Mouse (Mus musculus) erythroid progenitor cell, adult 5-6 weeks (primary cell): ENCODE results near the gene Cyp2t4. TPM values are rescaled to one million over a fixed set of nuclear protein-coding genes. Genes with fewer than 3 reads are reported as not detected.

Source experiments
- ATAC-seq: replicated peaks from 2 replicates; pipeline ENCODE4 v1.8.0; 2016; ENCODE audit warnings: moderate number of reproducible peaks, mild to moderate bottlenecking, moderate TSS enrichment, inconsistent platforms; ENCODE audit not compliant: poor library complexity, low FRiP score, severe bottlenecking
- total RNA-seq, 2 experiments: library from RNA; stranded (forward) in 1 of 2; stranded (reverse) in 1 of 2; fragments of 150-400 nt in 1 of 2; fragments of 186-747, 209-891 nt in 1 of 2; gene quantifications; 2 replicates each; pipeline versions ENCODE4 v1.2.3 to v1.2.4; 2015 to 2017; ENCODE audit warnings: low replicate concordance in 2 of 2

Cyp2t4 gene
- total RNA-seq, 2 experiments from 2014 or later = not detected

DNA sequence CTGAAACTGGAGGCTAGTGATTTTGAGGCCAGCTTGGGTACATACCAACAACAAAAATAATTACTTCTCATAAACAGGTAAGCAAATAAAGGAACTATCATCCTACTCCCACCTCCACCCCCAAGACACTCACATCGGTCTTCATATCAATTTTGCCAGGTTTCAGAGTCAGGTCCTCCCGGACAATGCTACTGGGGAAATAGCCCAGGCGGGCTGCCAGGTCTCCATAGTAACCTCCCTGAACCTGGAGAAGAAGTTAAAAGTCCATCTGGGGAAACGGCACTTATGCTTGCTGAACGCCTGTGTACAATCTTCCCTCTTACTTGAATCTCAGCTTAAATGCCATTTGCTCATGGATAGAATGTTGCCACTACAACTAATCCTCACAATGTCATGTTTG lies 26.5 kb downstream of the Cyp2t4 start:
- ATAC-seq = no peak

DNA sequence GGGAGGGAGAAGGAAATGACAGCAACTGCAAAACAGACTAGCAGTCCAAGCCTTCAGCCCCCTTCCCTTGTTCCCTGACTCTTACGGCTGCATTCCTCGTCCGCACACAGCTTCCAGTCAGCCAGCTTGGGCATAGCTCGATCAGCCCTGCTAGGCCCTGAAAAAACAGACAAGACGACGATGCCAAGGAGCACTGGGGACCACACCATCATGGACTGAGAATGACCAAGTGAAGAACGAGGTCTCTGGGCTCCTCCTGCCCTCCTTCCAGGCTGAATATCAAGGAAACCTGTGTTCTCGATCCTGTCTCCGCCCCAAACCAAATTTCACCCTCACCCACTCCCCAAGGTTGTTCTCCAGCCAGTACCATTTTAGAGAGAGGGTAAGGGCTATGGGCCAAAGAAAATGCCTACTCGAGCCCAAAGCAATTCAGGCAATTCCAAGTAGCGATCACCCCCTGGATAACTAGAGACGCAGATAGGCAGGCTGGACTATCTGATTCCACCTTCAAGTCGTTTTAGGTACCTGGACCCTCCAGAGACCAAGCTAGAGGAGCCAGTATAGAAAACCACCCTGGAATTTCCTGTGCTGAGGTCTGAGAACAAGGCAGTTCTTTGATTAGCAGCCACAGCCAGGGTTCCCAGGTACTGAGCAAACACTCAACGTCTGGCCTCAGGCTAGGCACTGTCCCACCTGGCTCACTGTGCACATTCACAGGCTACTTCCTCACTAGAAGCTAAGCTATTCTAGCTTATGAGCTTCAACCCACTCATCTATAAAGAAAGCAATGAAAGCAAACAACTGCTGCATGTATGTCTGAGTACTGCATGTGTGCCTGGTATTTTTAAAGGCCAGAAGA lies 27.6 kb downstream of the Cyp2t4 start, which contains the start of the genes Gm21983 and Mia:
Gm21983 (minus strand) TSS at position 250 of the 859 bp plus-strand sequence.
Mia (minus strand) TSS at position 321 of the 859 bp plus-strand sequence.
- ATAC-seq = no peak

DNA sequence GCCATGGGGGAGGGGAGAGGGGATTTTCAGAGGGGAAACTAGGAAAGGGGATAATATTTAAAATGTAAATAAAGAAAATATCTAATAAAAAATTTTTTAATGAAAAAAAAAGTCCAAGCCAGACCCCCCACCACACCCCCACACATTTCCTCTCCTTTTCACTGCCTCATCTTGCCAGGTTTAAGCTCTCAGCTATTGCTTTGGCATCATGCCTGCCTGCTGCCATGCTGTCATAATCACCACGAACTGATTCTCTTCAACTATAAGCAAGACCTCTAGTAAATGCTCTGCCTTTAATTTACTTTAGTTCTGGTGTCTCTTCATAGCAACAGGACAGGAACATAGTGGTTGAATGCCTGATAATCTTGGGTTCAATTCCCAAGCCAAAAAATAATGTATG lies 29.0 kb downstream of the Cyp2t4 start:
- no peak for ATAC-seq

DNA sequence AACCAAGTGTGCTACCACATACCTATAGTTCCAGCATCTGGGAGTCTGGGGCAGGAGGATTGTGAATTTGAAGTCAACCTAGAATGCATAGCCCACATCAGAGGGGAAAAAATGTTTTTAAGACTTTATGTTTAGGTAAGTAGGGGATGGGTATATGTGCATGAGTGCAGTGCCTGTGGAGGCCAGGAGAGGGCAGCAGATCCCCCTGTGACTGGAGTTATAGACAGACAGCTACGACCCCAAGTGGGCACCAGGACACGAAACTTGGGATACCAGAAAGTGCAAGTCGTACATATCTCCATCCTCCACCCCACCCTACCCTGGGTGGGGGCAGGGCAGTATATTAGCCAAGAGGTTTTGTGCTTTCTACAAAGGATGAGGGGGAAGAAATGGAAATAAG lies 31.4 kb downstream of the Cyp2t4 start:
- peak; percentile 61 for ATAC-seq

DNA sequence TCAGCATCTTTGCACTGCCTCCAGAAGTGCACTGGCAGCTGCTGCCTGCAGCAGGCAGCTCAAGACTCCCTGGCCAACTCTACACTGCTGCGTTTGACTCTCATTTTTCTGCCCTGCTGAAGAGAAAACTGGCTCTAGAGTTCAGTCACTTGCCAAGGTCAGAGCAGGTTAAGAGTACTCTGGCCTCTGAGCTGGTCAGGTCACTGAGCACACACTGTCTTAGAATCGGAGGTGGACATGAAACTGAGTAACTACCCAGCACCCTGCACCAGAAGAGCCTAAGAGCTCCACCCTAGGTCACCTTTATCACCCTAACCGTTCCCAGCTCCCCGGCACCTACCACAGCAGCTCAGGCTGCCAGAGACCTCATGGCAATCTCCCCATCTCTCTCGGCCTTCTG lies 32.5 kb downstream of the Cyp2t4 start:
- no peak for ATAC-seq

DNA sequence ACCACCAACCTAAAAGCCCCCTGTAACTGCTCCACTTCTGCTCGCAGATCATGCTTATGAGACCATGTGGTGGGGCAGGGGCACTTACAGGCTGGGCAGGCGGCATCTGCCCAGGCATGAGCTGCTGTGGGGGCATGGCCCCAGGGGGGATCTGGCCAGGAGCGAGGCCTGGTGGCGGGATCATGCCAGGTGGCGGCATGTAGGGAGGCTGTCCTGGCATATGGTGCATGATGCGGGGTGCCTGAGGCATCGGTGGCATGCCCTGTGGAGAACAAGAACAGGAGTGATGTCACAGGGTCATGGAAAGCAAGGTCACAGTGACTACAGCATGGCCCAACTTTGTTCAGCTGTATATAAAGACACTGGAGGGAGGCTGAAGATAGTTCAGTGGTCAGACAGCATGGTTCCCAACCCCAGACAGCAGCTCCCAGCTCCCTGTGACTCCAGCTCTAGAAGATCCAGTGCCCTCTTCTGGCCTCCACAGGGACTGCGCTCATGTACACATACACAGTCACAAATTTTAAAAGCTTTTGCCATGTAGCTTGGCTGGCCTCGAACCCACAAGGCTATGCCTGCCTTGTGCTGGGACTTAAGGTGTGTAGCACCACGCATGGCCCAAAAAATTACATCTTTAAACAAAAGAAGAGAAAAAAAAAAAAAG lies 35.9 kb downstream of the Cyp2t4 start:
- no peak for ATAC-seq

DNA sequence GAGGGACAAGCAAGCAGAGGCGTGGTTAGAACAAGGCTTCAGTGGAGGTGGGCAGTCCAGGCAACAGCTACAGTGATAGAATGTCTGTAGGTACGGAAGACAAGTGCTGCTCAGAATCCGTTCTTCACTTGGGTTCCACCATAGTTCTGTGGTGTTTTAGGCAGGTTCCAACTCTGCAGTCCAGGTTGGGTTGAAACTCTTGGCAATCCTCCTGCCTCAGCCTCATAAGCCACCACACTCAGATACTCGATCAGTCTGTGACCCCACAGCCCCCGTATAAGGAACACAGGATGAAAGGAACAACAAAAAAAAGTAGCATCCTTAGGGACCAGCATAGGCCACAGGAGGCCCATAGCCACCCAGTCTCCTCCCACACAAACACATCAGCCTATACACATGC lies 38.9 kb downstream of the Cyp2t4 start:
- no peak for ATAC-seq

DNA sequence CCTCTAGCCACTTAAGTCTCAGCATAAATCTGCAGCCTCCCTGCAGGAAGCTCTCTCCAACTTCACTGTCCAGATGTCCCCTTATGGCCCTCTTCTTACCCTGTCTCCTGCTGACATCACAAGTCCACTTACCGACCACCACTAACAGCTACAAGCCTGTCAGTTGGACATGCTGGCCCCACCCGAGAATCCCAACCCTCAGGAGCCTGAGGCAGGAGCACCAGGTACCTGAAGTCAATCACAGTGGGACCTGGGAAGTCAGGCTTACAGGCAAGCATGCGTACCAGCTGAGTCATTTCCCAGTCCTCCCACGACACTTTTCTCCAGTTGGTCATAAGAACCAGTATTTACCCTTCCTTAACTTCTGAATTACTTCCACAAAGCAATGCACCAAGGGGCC lies 40.2 kb downstream of the Cyp2t4 start:
- no peak for ATAC-seq

DNA sequence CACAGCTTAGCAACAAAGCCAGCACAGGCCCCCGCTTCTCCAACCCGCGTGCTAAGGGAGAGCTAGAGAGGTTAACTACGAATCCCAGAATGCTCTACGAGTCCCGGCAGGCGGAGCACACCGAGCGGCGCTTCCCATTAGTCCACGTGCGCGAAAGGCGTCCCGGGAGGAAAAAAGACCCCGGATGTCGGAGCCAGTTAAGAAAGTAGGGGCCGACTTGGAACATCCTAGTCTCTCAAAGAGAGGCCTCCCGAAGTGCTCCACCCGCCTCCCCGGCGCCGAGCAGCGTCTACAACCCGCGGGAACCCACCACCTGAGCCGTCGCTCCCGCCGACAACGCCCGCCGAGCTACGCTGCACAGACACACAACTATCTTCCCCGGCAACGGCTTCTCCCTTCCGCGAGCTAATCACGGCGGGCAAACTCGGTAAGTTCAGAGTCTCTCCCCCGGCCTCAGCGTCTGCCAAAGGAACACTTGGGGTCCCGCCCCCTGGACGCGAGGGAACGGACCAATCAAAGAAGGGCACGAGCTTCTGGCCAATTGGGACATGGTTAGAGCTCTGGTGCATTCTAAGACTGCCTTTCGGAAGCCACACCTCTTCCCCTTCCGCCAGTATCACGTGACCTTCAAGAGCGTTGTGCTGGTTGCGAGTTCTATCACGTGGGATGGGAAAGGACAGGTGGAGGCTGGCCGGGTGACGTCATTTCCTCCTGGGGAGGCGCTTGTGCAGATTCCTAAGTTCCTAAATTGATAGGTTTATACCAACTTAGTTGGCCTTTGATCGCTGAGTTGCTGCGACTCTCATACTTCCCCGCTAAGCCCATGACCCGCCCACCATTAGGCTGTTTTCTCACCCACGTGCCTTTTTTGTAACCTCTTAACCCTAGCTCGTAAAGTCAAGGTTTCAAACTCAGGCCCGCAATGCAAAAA lies 42.4 kb downstream of the Cyp2t4 start, which contains the start of the genes BC024978 and Snrpa:
BC024978 (plus strand) TSS at position 101 of the 931 bp plus-strand sequence.
Snrpa (minus strand) TSS at position 591 of the 931 bp plus-strand sequence.
- ATAC-seq = peak; percentile 96

DNA sequence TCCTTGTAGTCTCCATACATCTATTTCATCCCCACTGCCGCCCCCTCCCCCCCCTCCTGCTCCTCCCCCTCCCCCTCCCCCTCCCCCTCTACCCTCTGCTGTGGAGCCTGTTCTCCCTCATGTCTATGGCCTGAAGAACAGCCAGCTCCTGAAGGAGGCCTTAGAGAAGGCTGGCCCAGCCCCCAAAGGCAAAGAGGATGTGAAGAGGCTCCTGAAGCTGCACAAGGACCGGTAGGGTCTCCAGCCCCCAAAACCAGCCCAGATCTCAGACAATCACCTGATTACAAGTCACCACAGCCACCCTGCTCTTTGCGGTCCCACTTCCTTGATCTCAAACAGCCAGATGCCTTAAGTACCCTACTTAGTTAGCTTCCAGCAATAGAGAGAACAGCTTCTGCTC lies 43.6 kb downstream of the Cyp2t4 start:
- no peak for ATAC-seq

DNA sequence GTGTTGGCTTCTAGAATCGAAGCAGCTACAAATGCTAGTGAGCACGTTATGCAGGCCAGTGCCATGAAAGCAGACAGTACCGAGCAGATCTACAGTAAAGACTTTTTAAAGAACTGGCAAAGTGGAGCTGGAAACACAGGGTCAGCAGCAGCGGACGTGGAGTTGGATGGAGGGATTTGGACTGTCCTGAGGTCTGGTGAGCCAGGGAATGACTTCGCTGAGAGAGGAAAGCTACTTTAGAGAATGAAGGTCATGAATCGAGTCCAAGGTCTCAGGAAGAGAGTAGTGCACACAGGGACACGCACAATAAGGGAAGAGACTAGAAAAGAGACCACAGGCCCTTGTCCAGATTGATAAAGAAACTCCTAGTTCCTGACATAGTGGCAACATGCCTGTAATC lies 44.1 kb downstream of the Cyp2t4 start:
- ATAC-seq = no peak

DNA sequence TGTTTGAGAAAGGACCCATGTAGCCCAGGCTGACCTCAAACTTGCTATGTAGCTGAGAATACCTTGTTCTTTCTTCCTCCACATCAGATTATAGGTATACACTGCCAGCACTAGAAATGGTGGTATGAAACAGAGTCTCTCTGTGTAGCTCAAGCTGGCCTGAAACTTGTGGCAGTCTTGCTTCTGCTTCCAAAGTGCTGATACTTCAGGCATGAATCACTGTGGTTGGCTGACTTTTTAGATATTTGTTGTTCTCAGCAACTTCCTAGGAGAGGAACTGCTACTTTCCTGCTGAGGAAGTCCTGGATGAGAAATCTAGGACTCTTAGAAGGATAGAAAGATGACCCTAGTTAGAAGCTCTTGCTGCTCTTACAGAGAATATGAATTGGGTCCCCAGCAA lies 44.8 kb downstream of the Cyp2t4 start:
- ATAC-seq = no peak

DNA sequence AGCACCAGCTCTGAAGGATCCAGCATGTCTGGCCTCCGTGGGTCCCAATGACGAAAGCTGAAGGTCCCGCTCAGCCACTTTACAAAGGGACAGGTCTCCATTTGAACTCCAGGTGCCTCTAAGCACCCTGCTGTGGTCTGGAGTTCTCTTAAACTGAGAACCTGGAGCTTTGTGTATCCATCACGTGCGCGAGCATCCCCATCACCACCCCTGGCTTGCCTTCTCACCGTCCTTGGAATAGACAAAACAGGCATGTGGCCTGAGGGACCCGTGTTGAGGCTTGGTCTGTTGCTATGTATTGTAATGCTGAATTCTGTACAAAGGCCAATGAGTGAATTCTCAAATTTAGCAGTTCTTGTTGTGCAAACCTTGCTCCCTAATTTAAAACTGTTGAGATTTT lies 45.3 kb downstream of the Cyp2t4 start:
- ATAC-seq = no peak

DNA sequence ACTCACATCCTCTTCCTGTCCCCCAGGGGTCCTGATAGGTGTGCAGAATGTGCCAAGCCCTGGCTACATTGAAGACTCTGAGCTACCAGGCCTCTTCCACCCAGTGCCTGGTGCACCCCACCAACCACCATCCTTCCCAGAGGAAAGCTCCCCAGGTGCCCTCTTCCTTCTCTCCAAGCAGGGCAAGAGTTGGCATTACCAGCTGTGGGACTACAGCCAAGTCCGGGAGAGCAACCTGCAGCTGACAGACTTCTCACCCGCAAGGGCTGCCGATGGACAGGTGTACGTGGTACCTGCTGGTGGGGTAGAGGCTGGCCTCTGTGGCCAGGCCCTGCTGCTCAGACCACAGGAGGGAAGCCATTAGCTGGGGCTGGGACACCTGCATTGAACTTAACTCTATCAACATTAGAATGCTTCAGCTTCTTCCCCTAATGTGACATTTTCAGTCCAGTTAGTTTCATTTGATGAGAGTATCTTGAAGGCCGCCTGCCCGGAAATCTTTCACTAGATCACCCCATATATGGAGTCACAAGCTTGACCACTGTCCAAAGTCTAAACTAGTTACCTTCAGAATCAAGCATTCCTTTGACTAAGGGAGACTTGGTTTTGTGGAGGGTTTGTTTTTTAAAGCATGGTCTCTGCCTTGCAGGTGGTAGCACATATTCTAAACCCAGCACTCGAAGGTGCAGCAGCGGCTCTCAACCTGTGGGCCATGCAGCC lies 50.4 kb downstream of the Cyp2t4 start:
- no peak for ATAC-seq

Other genes starting within 250 kb of the Cyp2t4 start
- not detected in 2 replicates for gene Cyp2a22, start 214.3 kb upstream of the Cyp2t4 start, total RNA-seq (2015; ENCODE audit: low replicate concordance)
- gene Cyp2a22, start 214.3 kb upstream of the Cyp2t4 start, total RNA-seq (2017; ENCODE audit: low replicate concordance) = 0.39 TPM in 1 of 2 replicates, not detected in the other
- not detected in 2 replicates for gene Cyp2a12, start 124.6 kb upstream of the Cyp2t4 start, total RNA-seq (2015; ENCODE audit: low replicate concordance)
- gene Cyp2a12, start 124.6 kb upstream of the Cyp2t4 start, total RNA-seq (2017; ENCODE audit: low replicate concordance) = not detected in 2 replicates
- not detected in 2 replicates for gene Cyp2f2, start 33.8 kb upstream of the Cyp2t4 start, total RNA-seq (2015; ENCODE audit: low replicate concordance)
- not detected in 2 replicates for gene Cyp2f2, start 33.8 kb upstream of the Cyp2t4 start, total RNA-seq (2017; ENCODE audit: low replicate concordance)
- gene Egln2, start 13.1 kb downstream of the Cyp2t4 start, total RNA-seq (2015; ENCODE audit: low replicate concordance) = 13.0 and 13.4 TPM in 2 replicates
- gene Egln2, start 13.1 kb downstream of the Cyp2t4 start, total RNA-seq (2017; ENCODE audit: low replicate concordance) = 4.9 and 9.6 TPM in 2 replicates
- 3.2 and 9.2 TPM in 2 replicates for gene Rab4b, start 25.2 kb downstream of the Cyp2t4 start, total RNA-seq (2015; ENCODE audit: low replicate concordance)
- gene Rab4b, start 25.2 kb downstream of the Cyp2t4 start, total RNA-seq (2017; ENCODE audit: low replicate concordance) = 3.2 and 9.8 TPM in 2 replicates
- gene Gm21983, start 27.4 kb downstream of the Cyp2t4 start, total RNA-seq (2015; ENCODE audit: low replicate concordance) = not detected in 2 replicates
- not detected in 2 replicates for gene Gm21983, start 27.4 kb downstream of the Cyp2t4 start, total RNA-seq (2017; ENCODE audit: low replicate concordance)
- gene Mia, start 27.4 kb downstream of the Cyp2t4 start, total RNA-seq (2015; ENCODE audit: low replicate concordance) = not detected in 2 replicates
- not detected in 2 replicates for gene Mia, start 27.4 kb downstream of the Cyp2t4 start, total RNA-seq (2017; ENCODE audit: low replicate concordance)
- 0.84 and 9.4 TPM in 2 replicates for gene BC024978, start 42.1 kb downstream of the Cyp2t4 start, total RNA-seq (2015; ENCODE audit: low replicate concordance)
- not detected in 2 replicates for gene BC024978, start 42.1 kb downstream of the Cyp2t4 start, total RNA-seq (2017; ENCODE audit: low replicate concordance)
- gene Snrpa, start 42.6 kb downstream of the Cyp2t4 start, total RNA-seq (2015; ENCODE audit: low replicate concordance) = 41.1 and 41.9 TPM in 2 replicates
- 7.8 and 14.8 TPM in 2 replicates for gene Snrpa, start 42.6 kb downstream of the Cyp2t4 start, total RNA-seq (2017; ENCODE audit: low replicate concordance)
- 1.8 and 4.2 TPM in 2 replicates for gene Itpkc, start 74.9 kb downstream of the Cyp2t4 start, total RNA-seq (2015; ENCODE audit: low replicate concordance)
- 0.39 and 5.4 TPM in 2 replicates for gene Itpkc, start 74.9 kb downstream of the Cyp2t4 start, total RNA-seq (2017; ENCODE audit: low replicate concordance)
- gene Coq8b, start 79.3 kb downstream of the Cyp2t4 start, total RNA-seq (2015; ENCODE audit: low replicate concordance) = 2.9 TPM in 1 of 2 replicates, not detected in the other
- gene Coq8b, start 79.3 kb downstream of the Cyp2t4 start, total RNA-seq (2017; ENCODE audit: low replicate concordance) = 7.7 TPM in 1 of 2 replicates, not detected in the other
- 0.72 TPM in 1 of 2 replicates, not detected in the other for gene Numbl, start 104.7 kb downstream of the Cyp2t4 start, total RNA-seq (2015; ENCODE audit: low replicate concordance)
- gene Numbl, start 104.7 kb downstream of the Cyp2t4 start, total RNA-seq (2017; ENCODE audit: low replicate concordance) = under 0.01 and 2.0 TPM in 2 replicates
- gene Ltbp4, start 184.0 kb downstream of the Cyp2t4 start, total RNA-seq (2015; ENCODE audit: low replicate concordance) = not detected in 2 replicates
- gene Ltbp4, start 184.0 kb downstream of the Cyp2t4 start, total RNA-seq (2017; ENCODE audit: low replicate concordance) = 0.61 TPM in 1 of 2 replicates, not detected in the other
- 11.5 and 20.5 TPM in 2 replicates for gene Shkbp1, start 202.3 kb downstream of the Cyp2t4 start, total RNA-seq (2015; ENCODE audit: low replicate concordance)
- 4.7 and 5.1 TPM in 2 replicates for gene Shkbp1, start 202.3 kb downstream of the Cyp2t4 start, total RNA-seq (2017; ENCODE audit: low replicate concordance)
- 8.0 TPM in 1 of 2 replicates, not detected in the other for gene Gm20479, start 203.7 kb downstream of the Cyp2t4 start, total RNA-seq (2015; ENCODE audit: low replicate concordance)
- not detected in 2 replicates for gene Gm20479, start 203.7 kb downstream of the Cyp2t4 start, total RNA-seq (2017; ENCODE audit: low replicate concordance)